Mouse (Mus musculus) ES-Bruce4 (cell line): Measurements from ENCODE around the gene Etv4.

Experiments used
- CTCF ChIP-seq: IDR thresholded peaks from one replicate; pipeline ENCODE4 v1.8.1; 2011; ENCODE audit warnings: low read depth, low read length
- POLR2A ChIP-seq: IDR thresholded peaks from one replicate; pipeline ENCODE4 v1.8.1; 2011; ENCODE audit warnings: low read length; ENCODE audit not compliant: insufficient read depth

DNA sequence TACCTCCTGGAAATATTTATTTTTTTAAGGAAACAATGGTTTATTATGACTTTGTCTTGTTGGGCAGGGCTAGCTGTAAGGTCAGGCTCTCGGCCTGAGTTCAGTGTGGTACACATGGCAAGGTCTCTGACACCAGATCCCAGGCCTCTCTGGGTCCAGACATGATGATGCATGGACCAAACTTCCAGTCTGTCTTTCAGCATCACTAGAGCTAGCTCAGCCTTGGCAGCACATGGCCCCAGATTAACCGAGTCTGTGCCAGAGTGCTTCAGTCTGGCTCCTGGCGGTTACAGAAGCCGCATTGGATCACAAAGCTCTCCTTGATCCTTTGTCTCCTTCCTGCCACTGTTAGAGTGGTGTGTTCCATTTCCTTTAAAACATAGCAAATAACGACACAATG, 17.8 kb downstream of the Etv4 start:
- no peak for TF ChIP-seq POLR2A
- TF ChIP-seq CTCF = no peak
